8 mouse cellular contexts compared by ENCODE assay signal in the genomic region with DNA sequence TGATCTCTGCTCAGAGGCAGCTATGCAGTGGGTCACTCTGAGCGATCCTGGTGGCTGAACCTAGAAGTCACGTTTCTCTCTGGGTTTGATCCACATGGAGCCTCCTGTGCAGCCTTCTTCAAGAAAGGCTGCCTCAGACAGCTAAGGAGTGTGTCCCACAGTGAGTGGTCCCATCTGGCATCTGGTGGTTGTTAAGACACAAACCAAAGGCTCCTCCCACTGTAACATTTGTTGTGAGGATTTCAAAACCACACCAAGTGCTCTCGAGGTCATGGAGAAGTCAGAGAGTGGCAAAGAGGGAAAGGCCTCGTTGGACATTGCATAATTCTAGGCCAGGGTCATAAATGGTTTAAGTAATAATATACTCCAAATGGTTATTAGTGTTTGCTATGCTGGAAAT. TPM values are rescaled to one million over a fixed set of nuclear protein-coding genes. Genes with fewer than 3 reads are reported as not detected.
DNase-seq lines count a peak whose midpoint lies in the region; ATAC-seq and TF ChIP-seq lines count a peak whose summit lies in the region.

No protein-coding gene starts in this region.

- peak; percentile 18 for DNase-seq in ovary, adult 18-20 months (ENCODE audit: low spot score)
- DNase-seq in ovary, postnatal 36 days (ENCODE audit: low spot score): no peak
- no peak for DNase-seq in intestine, embryonic 14.5 days (ENCODE audit: low spot score)
- peak; percentile 31 for DNase-seq in liver, postnatal 0 days
- no peak for DNase-seq in stomach, postnatal 0 days (ENCODE audit: low spot score)
- no peak for DNase-seq in urinary bladder, postnatal 14 days (ENCODE audit: low spot score)
- no peak for DNase-seq in gastrocnemius, postnatal 4 days (ENCODE audit: low spot score in 2 of 2)
- DNase-seq in spleen, adult 12 weeks (ENCODE audit: low spot score): no peak

- H3K4me1 ChIP-seq in intestine, embryonic 14.5 days (replicated peaks; ENCODE audit: control insufficient read depth, insufficient read depth, low read length): peaks cover 32% of the 10 kb centered on the region
- peaks cover 33% of the 10 kb centered on the region for H3K4me1 ChIP-seq in liver, postnatal 0 days (ENCODE audit: insufficient read depth)
- peaks cover 13% of the 10 kb centered on the region; the same call in 1 of the 2 replicates for H3K4me1 ChIP-seq in stomach, postnatal 0 days (replicated peaks; ENCODE audit: control insufficient read depth, insufficient read depth)

- peak overlapping the region; percentile 69; the same call in 1 of the 2 replicates for H3K27ac ChIP-seq in intestine, embryonic 14.5 days (ENCODE audit: low read depth)
- peak overlapping the region; percentile 31; the same call in 1 of the 2 replicates for H3K27ac ChIP-seq in liver, postnatal 0 days (ENCODE audit: low read depth)
- H3K27ac ChIP-seq in stomach, postnatal 0 days (replicated peaks): 0 out of 2 replicates have a peak overlapping the region, but pooled peaks have one; percentile 37

- 0 out of 2 replicates have a peak, but pooled peaks cover 6% of the 10 kb centered on the region for H3K36me3 ChIP-seq in intestine, embryonic 14.5 days (ENCODE audit: control insufficient read depth, insufficient read depth, low read length)
- H3K36me3 ChIP-seq in liver, postnatal 0 days (replicated peaks; ENCODE audit: insufficient read depth, low read length): peaks cover 4% of the 10 kb centered on the region; the same call in 1 of the 2 replicates
- no peaks in the 10 kb centered on the region for H3K36me3 ChIP-seq in stomach, postnatal 0 days (ENCODE audit: control insufficient read depth, insufficient read depth, low read length)

- H3K27me3 ChIP-seq in intestine, embryonic 14.5 days (replicated peaks; ENCODE audit: control insufficient read depth, insufficient read depth, low read length): no peaks in the 10 kb centered on the region
- H3K27me3 ChIP-seq in liver, postnatal 0 days (ENCODE audit: insufficient read depth, low read length): no peaks in the 10 kb centered on the region
- no peaks in the 10 kb centered on the region for H3K27me3 ChIP-seq in stomach, postnatal 0 days (ENCODE audit: control insufficient read depth, insufficient read depth, low read length)

- TF ChIP-seq EP300 in liver, postnatal 0 days (IDR thresholded peaks at IDR 0.05; ENCODE audit: low read depth): peak; percentile 17; the same call in 1 of the 2 replicates
- TF ChIP-seq EP300 in stomach, postnatal 0 days (optimal IDR thresholded peaks at IDR 0.05): no peak

- 0 out of 2 replicates have a peak, but pooled peaks have one; percentile 32 for ATAC-seq in intestine, embryonic 14.5 days (replicated peaks; ENCODE audit: low FRiP score, low TSS enrichment, low read depth)
- ATAC-seq in liver, postnatal 0 days: peak; percentile 54
- ATAC-seq in stomach, postnatal 0 days (ENCODE audit: low FRiP score, low TSS enrichment): peak; percentile 58; the same call in 1 of the 2 replicates

- no peak overlapping the region for H3K4me2 ChIP-seq in intestine, embryonic 14.5 days (ENCODE audit: low read length)
- H3K4me2 ChIP-seq in liver, postnatal 0 days (ENCODE audit: low read depth, low read length): no peak overlapping the region
- H3K4me2 ChIP-seq in stomach, postnatal 0 days (replicated peaks; ENCODE audit: low read depth): no peak overlapping the region

- no peaks in the 10 kb centered on the region for H3K9me3 ChIP-seq in intestine, embryonic 14.5 days (ENCODE audit: control insufficient read depth, low read length)
- H3K9me3 ChIP-seq in liver, postnatal 0 days (ENCODE audit: low read length): no peaks in the 10 kb centered on the region
- no peaks in the 10 kb centered on the region for H3K9me3 ChIP-seq in stomach, postnatal 0 days (ENCODE audit: control insufficient read depth, low read length)

- no peak overlapping the region for H3K4me3 ChIP-seq in intestine, embryonic 14.5 days (ENCODE audit: low read depth, low read length)
- H3K4me3 ChIP-seq in liver, postnatal 0 days (ENCODE audit: low read depth, low read length): no peak overlapping the region
- no peak overlapping the region for H3K4me3 ChIP-seq in stomach, postnatal 0 days (ENCODE audit: low read depth, low read length)

- TF ChIP-seq CTCF in liver, postnatal 0 days (IDR thresholded peaks at IDR 0.05; ENCODE audit: low read depth): no peak
- no peak for TF ChIP-seq CTCF in stomach, postnatal 0 days (IDR thresholded peaks at IDR 0.05; ENCODE audit: low read depth)

- H3K9ac ChIP-seq in intestine, embryonic 14.5 days (ENCODE audit: low read length): no peak overlapping the region
- no peak overlapping the region for H3K9ac ChIP-seq in liver, postnatal 0 days (replicated peaks)
- H3K9ac ChIP-seq in stomach, postnatal 0 days (ENCODE audit: low read length): no peak overlapping the region

- 15% methylated on average over 4 of the region's 4 CpGs for WGBS in intestine, embryonic 14.5 days
- WGBS in liver, postnatal 0 days (ENCODE audit: insufficient replicate concordance): 11% methylated on average over 4 of the region's 4 CpGs
- WGBS in stomach, postnatal 0 days: 20% methylated on average over 4 of the region's 4 CpGs

RNA-seq across cellular contexts. Expression of a gene that starts 19.6 kb away (rescaled TPM):
- polyA plus RNA-seq in intestine, embryonic 14.5 days (2014; fragmentation: Nextera tagmentation; extraction: Ambion mirVana): 60.5 and 63.9 TPM in 2 replicates
- polyA plus RNA-seq in liver, postnatal 0 days (2015; fragmentation: Nextera tagmentation; extraction: Ambion mirVana): 23.3 and 23.5 TPM in 2 replicates
- 48.6 and 48.9 TPM in 2 replicates for polyA plus RNA-seq in stomach, postnatal 0 days (2015; fragmentation: Nextera tagmentation; extraction: Ambion mirVana)
- total RNA-seq in gastrocnemius, postnatal 4 days (2021): 10 to 100 TPM; 47.4 to 54.6 TPM

Comparison
In these comparisons a context has a peak if more than half of its experiments do, and no peak if none do; other contexts are left out.
1. DNase-seq: peak in ovary, adult 18-20 months (single experiment) and liver, postnatal 0 days (single experiment); none in ovary, postnatal 36 days (single experiment), intestine, embryonic 14.5 days (single experiment), stomach, postnatal 0 days (single experiment), urinary bladder, postnatal 14 days (single experiment), gastrocnemius, postnatal 4 days (0 of 2) and spleen, adult 12 weeks (single experiment).
2. Peak in every context shown above with its lines, with median percentiles within 50 percentile points of each other: ATAC-seq and H3K27ac ChIP-seq.